Mouse (Mus musculus) embryonic facial prominence, embryonic 14.5 days (tissue): ENCODE data around the gene Cdyl2. TPM values are rescaled to one million over a fixed set of nuclear protein-coding genes. Genes with fewer than 3 reads are reported as not detected.

Experiments used
- ATAC-seq: fragments of 200-750 bp; cut with Nextera tagmentation; 2 replicates; pipeline ENCODE4 v1.8.0; 2017; ENCODE audit warnings: low read depth, moderate number of reproducible peaks, moderate TSS enrichment
- DNase-seq: peaks from one replicate; pipeline ENCODE4 v3.0.0-alpha.2; 2015; ENCODE audit warnings: low spot score
- H3K27ac ChIP-seq: fragments of 300-500 bp; sonication (generic); replicated peaks from 2 replicates; pipeline ENCODE4 v1.5.1; 2014; ENCODE audit warnings: low read depth, mild to moderate bottlenecking, low read length, moderate library complexity
- H3K27me3 ChIP-seq: fragments of 300-500 bp; sonication (generic); replicated peaks from 2 replicates; pipeline ENCODE4 v1.6.1; 2014; ENCODE audit warnings: low read length; ENCODE audit not compliant: control insufficient read depth, insufficient read depth
- H3K36me3 ChIP-seq: fragments of 300-500 bp; sonication (generic); 2 replicates; pipeline ENCODE4 v1.6.1; 2014; ENCODE audit warnings: low read length, mixed read lengths; ENCODE audit not compliant: control insufficient read depth, insufficient read depth
- H3K4me1 ChIP-seq: fragments of 300-500 bp; sonication (generic); 2 replicates; pipeline ENCODE4 v1.6.1; 2014; ENCODE audit warnings: antibody characterized with exemption, low read length; ENCODE audit not compliant: control insufficient read depth, insufficient read depth
- H3K4me2 ChIP-seq: fragments of 300-500 bp; sonication (generic); 2 replicates; pipeline ENCODE4 v1.6.1; 2014; ENCODE audit warnings: low read depth, mild to moderate bottlenecking, low read length, moderate library complexity, mixed read lengths
- H3K4me3 ChIP-seq: fragments of 300-500 bp; sonication (generic); 2 replicates; pipeline ENCODE4 v1.5.1; 2014; ENCODE audit warnings: low read depth, mild to moderate bottlenecking, low read length
- H3K9ac ChIP-seq: fragments of 300-500 bp; sonication (generic); 2 replicates; pipeline ENCODE4 v1.6.1; 2014; ENCODE audit warnings: low read depth, mild to moderate bottlenecking, low read length, moderate library complexity, mixed read lengths
- H3K9me3 ChIP-seq: fragments of 300-500 bp; sonication (generic); 2 replicates; pipeline ENCODE4 v1.6.1; 2016; ENCODE audit warnings: low read length; ENCODE audit not compliant: control insufficient read depth
- WGBS: fragments of 180-500 bp; shearing (Covaris S2); extraction: QIAGEN DNeasy Blood & Tissue Kit; methylation state at CpG from one replicate; pipeline ENCODE4 v1.1.7; 2014; 5-methylcytosine and 5-hydroxymethylcytosine counted together
- polyA plus RNA-seq: library from polyadenylated mRNA; unstranded; fragments of >200 nt; fragmentation: Nextera tagmentation; extraction: Ambion mirVana; gene quantifications from 2 replicates; pipeline ENCODE4 v1.2.1, GENCODE M21; 2014

The Cdyl2 gene
- polyA plus RNA-seq, 1 experiment from 2014 or later, result 9.3 TPM

DNA sequence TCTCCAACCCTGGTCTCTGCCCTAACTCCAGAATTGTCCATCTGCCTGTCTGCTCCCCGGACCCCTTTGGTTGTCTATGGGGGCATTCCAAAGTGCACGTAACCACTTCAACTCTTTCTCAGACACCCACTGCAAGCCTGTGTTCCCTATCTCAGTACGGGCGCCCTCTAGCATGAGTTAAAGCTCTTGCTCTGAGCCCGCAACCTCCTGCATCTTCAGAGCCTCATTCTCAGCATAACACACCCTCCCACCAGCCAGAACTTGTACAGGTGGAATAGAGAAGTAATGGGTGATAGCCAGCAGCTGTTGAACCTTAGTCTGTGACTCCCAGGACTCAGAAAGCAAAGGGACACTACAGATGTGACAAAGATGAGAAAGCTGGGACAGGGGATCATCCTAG is 196.0 kb downstream of the Cdyl2 start:
- Histone ChIP-seq H3K27ac (no peak overlapping the region), H3K4me1 (no peaks in the 10 kb centered on the region), H3K27me3 (no peaks in the 10 kb centered on the region), H3K9ac (no peak overlapping the region), H3K9me3 (0 out of 2 replicates have a peak, but pooled peaks cover 4% of the 10 kb centered on the region), H3K36me3 (no peaks in the 10 kb centered on the region), H3K4me2 (no peak overlapping the region), H3K4me3 (no peak overlapping the region)
- 76% methylated on average over 5 of the region's 5 CpGs for WGBS
- ATAC-seq, result no peak
- DNase-seq, result no peak

DNA sequence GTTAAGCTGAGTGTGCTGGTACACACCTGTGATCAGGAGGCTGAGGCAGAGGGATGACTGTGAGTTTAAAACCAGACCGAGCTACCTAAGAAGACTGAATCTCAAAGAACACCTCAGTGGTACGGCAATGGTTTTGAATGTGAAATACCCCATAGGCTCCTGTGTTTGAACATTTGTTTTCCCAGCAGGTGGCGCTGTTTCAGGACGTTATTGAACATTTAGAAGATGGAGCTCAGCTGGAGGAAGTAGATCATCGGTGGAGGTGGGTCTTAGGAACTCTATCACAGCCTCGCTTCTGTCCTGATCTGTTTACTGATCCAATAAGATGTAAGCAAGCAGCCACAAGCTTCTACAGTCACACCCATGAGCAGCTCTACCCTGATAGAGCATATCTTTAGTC is 199.7 kb downstream of the Cdyl2 start:
- Histone ChIP-seq H3K4me2 (no peak overlapping the region), H3K27me3 (no peaks in the 10 kb centered on the region), H3K27ac (no peak overlapping the region), H3K9me3 (0 out of 2 replicates have a peak, but pooled peaks cover 4% of the 10 kb centered on the region), H3K9ac (no peak overlapping the region), H3K36me3 (no peaks in the 10 kb centered on the region), H3K4me1 (no peaks in the 10 kb centered on the region), H3K4me3 (no peak overlapping the region)
- 74% methylated on average over 6 of the region's 6 CpGs for WGBS
- DNase-seq (no peak), ATAC-seq (no peak)

DNA sequence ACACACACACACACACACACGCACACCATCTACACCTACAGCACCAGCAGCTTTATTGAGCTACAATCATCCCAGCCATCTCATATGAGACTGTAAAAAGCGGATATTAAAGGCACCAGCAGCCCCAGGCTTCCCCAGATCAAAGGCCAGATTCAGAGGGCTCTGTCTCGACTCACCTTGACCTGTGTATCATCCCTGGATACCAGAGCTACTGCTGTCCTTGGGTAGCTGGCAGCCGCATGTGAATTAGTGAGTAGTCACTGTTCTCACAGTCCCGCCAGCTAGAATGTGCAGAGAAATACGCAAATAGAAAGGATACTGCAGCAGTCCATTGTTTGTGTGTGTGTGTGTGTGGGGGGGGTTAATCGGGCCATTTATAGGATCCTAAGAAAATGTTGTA is 204.1 kb downstream of the Cdyl2 start:
- H3K9ac ChIP-seq, result no peak overlapping the region
- no peak overlapping the region for H3K4me2 ChIP-seq
- H3K36me3 ChIP-seq, result no peaks in the 10 kb centered on the region
- no peaks in the 10 kb centered on the region for H3K27me3 ChIP-seq
- 0 out of 2 replicates have a peak, but pooled peaks cover 4% of the 10 kb centered on the region for H3K9me3 ChIP-seq
- H3K4me3 ChIP-seq, result no peak overlapping the region
- DNase-seq, result no peak
- no peak for ATAC-seq
- no peak overlapping the region for H3K27ac ChIP-seq
- 83% methylated on average over 7 of the region's 7 CpGs for WGBS
- no peaks in the 10 kb centered on the region for H3K4me1 ChIP-seq

DNA sequence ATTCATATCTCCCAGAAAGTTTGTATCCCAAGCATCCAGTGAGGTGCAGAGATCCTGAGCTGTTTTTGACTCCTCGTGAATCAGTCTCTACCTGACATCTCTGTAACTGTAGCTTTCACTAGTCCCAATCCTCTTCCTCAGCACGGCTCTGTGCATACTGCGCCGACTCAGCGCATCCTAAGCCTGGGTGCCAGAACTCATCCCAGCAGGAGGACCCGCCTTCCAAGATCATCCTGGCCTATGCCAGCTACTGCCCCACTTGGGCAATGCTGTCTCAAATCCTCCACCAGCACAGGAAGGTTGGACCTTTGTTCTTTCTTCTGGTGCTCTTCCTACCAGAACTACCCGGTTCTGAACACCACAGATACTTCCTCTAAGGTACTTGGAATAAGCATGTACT is 207.9 kb downstream of the Cdyl2 start:
- H3K4me3 ChIP-seq, result no peak overlapping the region
- H3K9ac ChIP-seq, result no peak overlapping the region
- no peaks in the 10 kb centered on the region for H3K36me3 ChIP-seq
- H3K27me3 ChIP-seq, result no peaks in the 10 kb centered on the region
- H3K4me2 ChIP-seq, result no peak overlapping the region
- 89% methylated on average over 7 of the region's 7 CpGs for WGBS
- no peak overlapping the region for H3K27ac ChIP-seq
- no peaks in the 10 kb centered on the region for H3K9me3 ChIP-seq
- no peaks in the 10 kb centered on the region for H3K4me1 ChIP-seq
- no peak for DNase-seq
- ATAC-seq, result no peak

Other genes starting within 250 kb of the Cdyl2 start
- gene Dynlrb2, start 228.0 kb downstream of the Cdyl2 start, polyA plus RNA-seq, result 11.4 and 52.2 TPM in 2 replicates
- 74.4 and 77.7 TPM in 2 replicates for gene Cmc2, start 188.5 kb upstream of the Cdyl2 start, polyA plus RNA-seq
- gene Cenpn, start 188.7 kb upstream of the Cdyl2 start, polyA plus RNA-seq, result 27.9 and 31.7 TPM in 2 replicates
- 11.1 and 12.7 TPM in 2 replicates for gene Atmin, start 210.4 kb upstream of the Cdyl2 start, polyA plus RNA-seq
- 1.2 and 2.4 TPM in 2 replicates for gene 1700030J22Rik, start 246.0 kb upstream of the Cdyl2 start, polyA plus RNA-seq